ENCODE assay signal across 23 mouse cellular contexts in the genomic region with DNA sequence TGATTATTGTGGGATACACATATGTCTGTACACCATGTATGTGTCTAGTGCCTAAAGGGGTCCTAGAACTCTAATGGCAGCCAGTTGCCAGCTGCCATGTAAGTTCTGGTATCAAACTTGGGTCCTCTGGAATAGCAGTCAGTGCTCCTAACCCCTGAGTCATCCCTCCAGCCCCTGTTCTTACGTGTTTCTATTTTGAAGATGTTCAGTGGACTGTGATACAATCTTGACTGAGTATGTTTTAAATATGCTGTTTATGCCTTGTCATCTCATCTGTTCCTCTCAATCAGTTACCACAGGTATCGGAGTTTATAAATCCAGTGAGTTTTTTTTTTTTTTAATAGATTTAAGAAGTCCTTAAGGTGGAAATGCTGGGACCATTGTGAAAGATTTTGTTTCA.
"Had no signal": no experiment of that assay in that cellular context is flagged by ENCODE, and none has a peak within 500 bp of the region (broad histone marks: within the 10 kb centered on the region; RNA-seq: fewer than 3 reads in every experiment).

No protein-coding gene starts in this region.

- H3K4me1 ChIP-seq: limb, embryonic 10.5 days; stomach, embryonic 15.5 days had no signal

- DNase-seq: kidney, adult 18-20 months; kidney, adult 9 months; kidney, postnatal 25 days; layer of hippocampus, adult 9-11 months; liver; lung, adult 18-20 months; lung, postnatal 10 days; lung, postnatal 4 days; right cerebral cortex, adult 18-20 months; right cerebral cortex, postnatal 14 days; spleen, adult 18-20 months; thymus, postnatal 25 days had no signal

- H3K27ac ChIP-seq: kidney, postnatal 0 days; limb, embryonic 10.5 days; limb, embryonic 13.5 days; liver, embryonic 12.5 days; liver, embryonic 15.5 days; lung, embryonic 15.5 days; midbrain, embryonic 13.5 days; neural tube, embryonic 12.5 days; neural tube, embryonic 15.5 days; stomach, embryonic 15.5 days had no signal

- H3K9ac ChIP-seq: limb, embryonic 13.5 days; liver, embryonic 12.5 days; liver, embryonic 15.5 days; lung, embryonic 15.5 days; midbrain, embryonic 13.5 days; neural tube, embryonic 12.5 days; neural tube, embryonic 15.5 days; stomach, embryonic 15.5 days had no signal

- ATAC-seq: liver, embryonic 12.5 days; midbrain, embryonic 13.5 days had no signal

- H3K4me3 ChIP-seq: layer of hippocampus, adult 2 months; limb, embryonic 10.5 days; limb, embryonic 13.5 days; liver, embryonic 12.5 days; liver, embryonic 15.5 days; lung, embryonic 15.5 days; midbrain, embryonic 13.5 days; neural tube, embryonic 12.5 days; neural tube, embryonic 15.5 days; stomach, embryonic 15.5 days had no signal

- H3K36me3 ChIP-seq: liver, embryonic 15.5 days; lung, embryonic 15.5 days; midbrain, embryonic 13.5 days; neural tube, embryonic 12.5 days; neural tube, embryonic 15.5 days; stomach, embryonic 15.5 days had no signal

- H3K4me2 ChIP-seq: limb, embryonic 13.5 days; liver, embryonic 12.5 days; liver, embryonic 15.5 days; lung, embryonic 15.5 days; midbrain, embryonic 13.5 days; neural tube, embryonic 12.5 days; neural tube, embryonic 15.5 days; stomach, embryonic 15.5 days had no signal

- H3K27me3 ChIP-seq: limb, embryonic 13.5 days; liver, embryonic 12.5 days; liver, embryonic 15.5 days; lung, embryonic 15.5 days; midbrain, embryonic 13.5 days; neural tube, embryonic 12.5 days; neural tube, embryonic 15.5 days; stomach, embryonic 15.5 days had no signal

- H3K9me3 ChIP-seq: limb, embryonic 10.5 days; limb, embryonic 13.5 days; liver, embryonic 12.5 days; liver, embryonic 15.5 days; lung, embryonic 15.5 days; midbrain, embryonic 13.5 days; neural tube, embryonic 12.5 days; neural tube, embryonic 15.5 days; stomach, embryonic 15.5 days had no signal
